Mouse (Mus musculus): ENCODE measurements around the gene Ryr2.

GRCm38 (mm10) chr13:12093146-12093545 lies 13.6 kb downstream of the Ryr2 start:
- no peak for TF ChIP-seq CTCF (IDR thresholded peaks at IDR 0.05; ENCODE audit: low read depth)
- no peak for TF ChIP-seq EP300 (IDR thresholded peaks at IDR 0.05; ENCODE audit: low read depth)

All from liver, embryonic 14.5 days (tissue).